Comparison of ENCODE assay signal across 8 mouse cellular contexts in the genomic region with DNA sequence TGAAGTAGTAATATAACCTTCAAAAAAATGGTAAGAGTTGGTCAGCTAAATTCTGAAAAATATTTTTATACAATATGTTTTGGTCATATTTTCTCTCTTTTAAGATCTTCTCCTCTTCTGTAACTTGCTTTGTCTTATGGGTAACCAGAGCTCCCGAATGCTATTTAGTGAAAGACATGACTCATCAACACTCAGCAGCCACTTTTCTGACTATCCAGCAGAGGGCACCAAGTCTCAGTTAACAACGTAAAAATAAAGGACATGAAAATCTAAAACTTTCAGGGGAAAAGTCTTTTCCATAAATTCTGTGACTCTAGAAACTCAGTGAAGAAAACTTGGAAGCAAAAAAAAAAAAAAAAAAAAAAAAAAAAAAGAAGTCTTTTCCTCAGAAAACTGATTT.
DNase-seq lines count a peak whose midpoint lies in the region; ATAC-seq and TF ChIP-seq lines count a peak whose summit lies in the region.

No protein-coding gene starts in this region.

- 3% methylated on average over 2 of the region's 2 CpGs for WGBS in intestine, postnatal 0 days
- 18% methylated on average over 2 of the region's 2 CpGs for WGBS in intestine, embryonic 15.5 days
- WGBS in neural tube, embryonic 12.5 days: 16% methylated on average over 2 of the region's 2 CpGs
- 7% methylated on average over 2 of the region's 2 CpGs for WGBS in midbrain, postnatal 0 days

- no peaks in the 10 kb centered on the region for H3K9me3 ChIP-seq in intestine, postnatal 0 days (ENCODE audit: control insufficient read depth)
- no peaks in the 10 kb centered on the region for H3K9me3 ChIP-seq in intestine, embryonic 15.5 days
- H3K9me3 ChIP-seq in neural tube, embryonic 12.5 days: no peaks in the 10 kb centered on the region
- H3K9me3 ChIP-seq in midbrain, postnatal 0 days (ENCODE audit: low read length): no peaks in the 10 kb centered on the region

- H3K9ac ChIP-seq in intestine, postnatal 0 days (ENCODE audit: low read depth, low read length): no peak overlapping the region
- H3K9ac ChIP-seq in intestine, embryonic 15.5 days: no peak overlapping the region
- H3K9ac ChIP-seq in neural tube, embryonic 12.5 days: no peak overlapping the region
- H3K9ac ChIP-seq in midbrain, postnatal 0 days (replicated peaks; ENCODE audit: low read length, poor library complexity, severe bottlenecking): no peak overlapping the region

- TF ChIP-seq CTCF in intestine, postnatal 0 days (IDR thresholded peaks at IDR 0.05; ENCODE audit: low read depth): peak; percentile 63
- TF ChIP-seq CTCF in cortical plate, adult 2 months (IDR thresholded peaks at IDR 0.05; ENCODE audit: extremely low read depth, insufficient read depth, low read length): peak; percentile 40; the same call in 1 of the 2 replicates
- TF ChIP-seq CTCF in midbrain, postnatal 0 days (IDR thresholded peaks at IDR 0.05): peak; percentile 82

- no peaks in the 10 kb centered on the region for H3K27me3 ChIP-seq in intestine, postnatal 0 days (replicated peaks; ENCODE audit: control insufficient read depth, insufficient read depth, low read length)
- no peaks in the 10 kb centered on the region for H3K27me3 ChIP-seq in intestine, embryonic 15.5 days (replicated peaks)
- H3K27me3 ChIP-seq in neural tube, embryonic 12.5 days (replicated peaks): no peaks in the 10 kb centered on the region
- no peaks in the 10 kb centered on the region for H3K27me3 ChIP-seq in midbrain, postnatal 0 days (ENCODE audit: insufficient read depth, low read length)

- no peak for TF ChIP-seq POLR2A in cortical plate, adult 2 months (IDR thresholded peaks at IDR 0.05; ENCODE audit: extremely low read depth, insufficient read depth, low read length)

- no peaks in the 10 kb centered on the region for H3K4me1 ChIP-seq in intestine, postnatal 0 days (replicated peaks; ENCODE audit: control insufficient read depth, insufficient read depth, low read length)
- H3K4me1 ChIP-seq in intestine, embryonic 15.5 days (replicated peaks): no peaks in the 10 kb centered on the region
- no peaks in the 10 kb centered on the region for H3K4me1 ChIP-seq in neural tube, embryonic 12.5 days
- H3K4me1 ChIP-seq in cortical plate, adult 2 months (ENCODE audit: control insufficient read depth, insufficient read depth, low read length): no peaks in the 10 kb centered on the region
- no peaks in the 10 kb centered on the region for H3K4me1 ChIP-seq in midbrain, postnatal 0 days (ENCODE audit: insufficient read depth, low read length)

- no peak overlapping the region for H3K27ac ChIP-seq in intestine, postnatal 0 days (ENCODE audit: low read depth, low read length)
- H3K27ac ChIP-seq in intestine, embryonic 15.5 days: no peak overlapping the region
- H3K27ac ChIP-seq in neural tube, embryonic 12.5 days: no peak overlapping the region
- no peak overlapping the region for H3K27ac ChIP-seq in cortical plate, adult 2 months (ENCODE audit: insufficient read depth, low read length)
- no peak overlapping the region for H3K27ac ChIP-seq in midbrain, postnatal 0 days (ENCODE audit: low read depth, low read length)

- no peaks in the 10 kb centered on the region for H3K36me3 ChIP-seq in intestine, postnatal 0 days (ENCODE audit: control insufficient read depth, insufficient read depth)
- no peaks in the 10 kb centered on the region for H3K36me3 ChIP-seq in intestine, embryonic 15.5 days
- H3K36me3 ChIP-seq in neural tube, embryonic 12.5 days: no peaks in the 10 kb centered on the region
- H3K36me3 ChIP-seq in midbrain, postnatal 0 days (ENCODE audit: insufficient read depth, low read length): no peaks in the 10 kb centered on the region

- no peak for ATAC-seq in intestine, postnatal 0 days
- ATAC-seq in intestine, embryonic 15.5 days: no peak
- peak; percentile 66; the same call in 1 of the 2 replicates for ATAC-seq in neural tube, embryonic 12.5 days (ENCODE audit: low FRiP score, low read depth)
- ATAC-seq in midbrain, postnatal 0 days (ENCODE audit: low FRiP score): no peak; the same call in 1 of the 2 replicates
- no peak for ATAC-seq in megakaryocyte-erythroid progenitor cell, adult 5-6 weeks (replicated peaks; ENCODE audit: low FRiP score, low TSS enrichment, poor library complexity, severe bottlenecking)

- no peak for DNase-seq in neural tube, embryonic 10.5 days (ENCODE audit: extremely low spot score, low spot score)
- DNase-seq in midbrain, postnatal 0 days (ENCODE audit: low spot score): peak; percentile 77
- no peak for DNase-seq in gastrocnemius, adult 8-10 months (ENCODE audit: low spot score in 2 of 2)

- H3K4me3 ChIP-seq in intestine, postnatal 0 days (ENCODE audit: low read depth, low read length): no peak overlapping the region
- H3K4me3 ChIP-seq in intestine, embryonic 15.5 days (replicated peaks): no peak overlapping the region
- no peak overlapping the region for H3K4me3 ChIP-seq in neural tube, embryonic 12.5 days
- H3K4me3 ChIP-seq in cortical plate, adult 2 months (ENCODE audit: insufficient read depth, low read length): no peak overlapping the region
- H3K4me3 ChIP-seq in midbrain, postnatal 0 days (ENCODE audit: low read depth, low read length): no peak overlapping the region

- no peak overlapping the region for H3K4me2 ChIP-seq in intestine, postnatal 0 days (replicated peaks; ENCODE audit: low read depth)
- no peak overlapping the region for H3K4me2 ChIP-seq in intestine, embryonic 15.5 days (replicated peaks)
- H3K4me2 ChIP-seq in neural tube, embryonic 12.5 days (replicated peaks): no peak overlapping the region
- no peak overlapping the region for H3K4me2 ChIP-seq in midbrain, postnatal 0 days (ENCODE audit: low read depth, low read length, poor library complexity, severe bottlenecking)
